Mouse (Mus musculus): Measurements from ENCODE around the gene Chst3. TPM values are rescaled to one million over a fixed set of nuclear protein-coding genes. Genes with fewer than 3 reads are reported as not detected.
"Not testable (repeated sequence)": the region's sequence is repeated elsewhere in the genome, so short reads cannot be mapped to it uniquely, and the experiment has no call there.

Chst3 gene
- total RNA-seq, 4 experiments from 2014 or later, result 0.70 to 1.00 (median 0.91) TPM

DNA sequence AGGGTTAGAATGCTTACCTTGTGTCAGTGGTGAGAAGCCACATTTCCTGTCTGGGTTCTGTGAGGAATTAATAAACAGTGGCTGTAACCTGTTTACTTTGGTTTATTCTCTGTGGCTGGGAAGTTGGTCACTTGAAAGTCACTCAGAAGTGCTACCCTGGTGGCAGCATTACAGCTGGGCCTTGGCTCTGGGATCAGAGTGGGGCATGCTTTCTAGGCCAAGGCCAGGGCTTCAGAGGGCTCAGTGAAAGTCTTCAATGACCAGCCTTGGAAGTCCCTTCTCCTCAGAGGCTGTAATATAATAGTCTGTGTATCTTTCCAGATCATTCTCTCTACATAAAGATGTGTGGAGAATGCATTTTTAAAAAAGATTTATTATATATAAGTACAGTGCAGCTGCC lies 63.0 kb downstream of the Chst3 start:
- DNase-seq, result peak; percentile 40

DNA sequence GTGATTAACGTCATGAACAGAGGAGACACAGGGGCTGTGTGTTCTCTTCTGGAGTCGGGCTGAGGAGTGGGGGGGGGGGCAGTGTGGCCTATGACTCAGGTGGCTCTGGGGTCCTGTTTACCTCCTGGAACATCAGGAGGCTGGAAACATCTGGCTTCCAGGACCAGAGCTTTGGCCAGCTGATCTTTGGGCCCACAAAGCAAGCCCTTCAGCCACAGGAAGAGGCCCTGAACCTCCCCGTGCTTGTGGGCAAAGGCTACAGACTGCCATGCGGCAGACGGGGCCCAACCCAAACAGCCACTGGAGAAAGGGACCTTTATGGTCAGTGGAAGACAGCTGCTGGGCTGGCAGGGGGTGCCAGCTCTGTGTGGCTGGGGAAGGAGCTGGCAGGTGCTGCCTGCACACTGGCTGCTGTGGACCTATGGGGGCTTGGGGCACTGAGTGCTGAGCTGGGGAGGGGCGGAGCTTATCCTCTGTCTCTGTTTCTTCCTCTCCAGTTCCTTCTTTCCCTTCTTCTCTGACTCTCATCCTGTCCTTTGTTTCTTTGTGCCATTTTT lies 67.9 kb downstream of the Chst3 start:
- no peak for DNase-seq

GRCm38 (mm10) chr10:60148087-60148486 lies 71.0 kb downstream of the Chst3 start:
- peak; percentile 55 for DNase-seq

- not testable (repeated sequence) for DNase-seq
These were observed 71.5 kb downstream of the Chst3 start for GRCm38 (mm10) chr10:60147510-60148047.

DNA sequence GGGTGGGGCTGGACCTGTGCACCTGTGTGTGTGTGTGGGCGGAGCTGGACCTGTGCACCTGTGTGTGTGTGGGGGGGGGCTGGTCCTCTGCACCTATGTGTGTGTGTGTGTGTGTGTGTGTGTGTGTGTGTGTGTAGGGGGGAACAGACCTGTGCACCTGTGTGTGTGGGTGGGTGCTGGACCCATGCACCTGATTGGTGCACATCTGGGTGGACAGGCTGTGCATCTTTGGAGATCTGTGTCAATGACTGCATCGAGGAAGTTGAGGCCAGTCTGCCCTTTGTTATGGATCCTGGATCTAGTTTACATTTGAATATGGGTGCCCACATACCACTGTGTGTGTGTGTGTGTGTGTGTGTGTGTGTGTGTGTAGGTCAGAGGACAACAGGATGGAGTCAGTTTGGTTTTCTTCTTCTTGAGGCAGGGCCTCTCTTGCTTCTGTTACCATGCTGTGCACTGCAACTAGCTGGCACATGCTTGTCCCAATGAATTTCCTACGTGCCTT lies 77.4 kb downstream of the Chst3 start:
- no peak for DNase-seq

DNA sequence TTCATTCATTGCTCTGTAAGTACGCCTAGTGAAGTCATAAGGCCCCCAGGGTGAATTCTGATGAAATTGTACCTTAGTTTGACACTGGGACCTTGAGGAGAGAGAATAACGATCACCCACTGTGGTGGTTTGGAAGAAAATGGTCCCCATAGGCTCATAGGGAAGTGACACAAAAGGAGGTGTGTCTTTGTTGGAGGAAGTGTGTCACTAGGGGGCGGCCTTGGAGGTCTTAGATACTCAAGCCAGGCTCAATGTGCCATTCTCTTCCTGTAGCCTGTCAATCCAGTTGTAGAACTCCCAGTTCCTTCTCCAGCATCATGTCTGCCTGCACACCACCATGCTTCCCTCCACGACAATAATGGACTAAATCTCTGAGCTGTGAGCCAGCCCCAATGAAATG lies 78.3 kb downstream of the Chst3 start:
- no peak for DNase-seq

- no peak for DNase-seq
These were observed 80.4 kb downstream of the Chst3 start for GRCm38 (mm10) chr10:60138680-60139079.

DNA sequence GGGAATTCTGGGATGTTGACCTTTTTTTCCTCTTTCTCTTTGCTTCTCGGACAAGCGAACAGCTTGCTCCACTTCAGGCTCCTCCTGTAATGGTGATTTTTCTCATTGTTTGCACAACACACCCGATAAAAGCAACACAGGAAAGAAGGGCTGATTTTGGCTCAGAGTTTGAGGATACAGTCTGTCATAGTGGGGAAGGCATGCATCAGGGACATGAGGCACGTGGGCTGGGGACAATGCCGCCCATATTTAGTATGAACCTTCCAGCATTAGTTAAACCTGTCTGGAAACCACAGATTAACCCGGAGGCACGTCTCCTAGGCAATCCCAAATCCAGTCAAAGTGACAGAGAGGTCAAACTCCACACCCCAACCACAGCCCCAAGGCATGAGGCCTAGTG lies 82.1 kb downstream of the Chst3 start:
- no peak for DNase-seq

DNA sequence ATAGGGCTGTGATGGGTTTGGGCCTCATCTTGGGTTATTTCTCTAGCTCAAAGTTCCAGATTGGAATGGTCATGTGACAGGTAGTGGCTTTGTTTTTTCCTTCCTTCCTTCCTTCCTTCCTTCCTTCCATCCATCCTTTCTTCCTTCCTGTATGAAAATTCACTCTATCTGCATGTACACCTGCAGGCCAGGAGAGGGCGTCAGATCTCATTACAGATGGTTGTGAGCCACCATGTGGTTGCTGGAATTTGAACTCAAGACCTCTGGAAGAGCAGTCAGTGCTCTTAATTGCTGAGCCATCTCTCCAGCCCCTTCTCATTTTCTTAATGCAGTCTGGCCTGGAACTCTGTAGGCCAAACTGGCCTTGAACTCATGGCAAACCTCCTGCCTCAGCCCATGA lies 83.0 kb downstream of the Chst3 start:
- not testable (repeated sequence) for DNase-seq

DNA sequence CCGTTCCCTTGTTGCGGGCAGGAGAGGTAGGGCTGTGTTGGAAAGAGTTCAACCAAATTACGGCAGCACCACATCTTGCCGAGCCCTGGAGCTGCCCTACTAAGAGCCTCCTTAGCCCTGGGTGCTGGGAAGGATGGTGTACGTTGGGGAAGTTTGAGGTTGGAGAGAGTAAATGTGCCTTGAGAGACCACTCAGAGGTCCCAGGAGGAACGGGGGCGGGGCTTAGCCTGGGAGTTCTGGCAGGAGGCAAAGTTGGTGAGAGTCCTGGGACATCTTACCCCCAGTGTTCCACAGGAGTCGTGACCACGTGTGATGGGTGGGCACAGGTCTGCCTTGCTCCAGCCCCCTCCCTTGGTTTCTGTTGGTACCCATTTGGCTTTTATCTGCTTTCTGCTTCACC lies 84.9 kb downstream of the Chst3 start:
- DNase-seq, result no peak

- DNase-seq, result no peak
These were observed 85.6 kb downstream of the Chst3 start for GRCm38 (mm10) chr10:60133501-60133900.

Small RNA genes within 50 kb of the gene (microRNA-seq; reads per million reads assigned to microRNA genes)
- 0 reads per million in 2 experiments for gene Gm22117

Other genes starting within 250 kb of the Chst3 start
- 10 to 100 TPM; 32.6 to 37.8 (median 35.5) TPM for gene Ascc1, start 216.5 kb downstream of the Chst3 start, total RNA-seq (2022)
- gene Anapc16, start 216.1 kb downstream of the Chst3 start, total RNA-seq (2022), result 10 to 100 TPM; 73.6 to 95.8 (median 81.1) TPM
- 10 to 100 TPM; 55.0 to 86.5 (median 65.1) TPM for gene Spock2, start 113.0 kb downstream of the Chst3 start, total RNA-seq (2022)
- 1,000 to 10,000 TPM; 1,117 to 1,520 (median 1,260) TPM for gene Psap, start 58.4 kb upstream of the Chst3 start, total RNA-seq (2022)
- gene Vsir, start 127.6 kb upstream of the Chst3 start, total RNA-seq (2022), result 10 to 100 TPM; 14.4 to 33.1 (median 23.2) TPM
- gene Gm17455, start 180.5 kb upstream of the Chst3 start, total RNA-seq (2022), result not detected